Mouse (Mus musculus): Measurements from ENCODE around the gene Hspg2.
"Not testable (repeated sequence)": the region's sequence is repeated elsewhere in the genome, so short reads cannot be mapped to it uniquely, and the experiment has no call there.

Hspg2 gene

GRCm38 (mm10) chr4:137468260-137469080, at the start of gene Hspg2:
Gene Hspg2, plus strand, starts transcription at chr4:137468769.
- peak; percentile 88 for DNase-seq (ENCODE audit: low read depth, low spot score)

DNA sequence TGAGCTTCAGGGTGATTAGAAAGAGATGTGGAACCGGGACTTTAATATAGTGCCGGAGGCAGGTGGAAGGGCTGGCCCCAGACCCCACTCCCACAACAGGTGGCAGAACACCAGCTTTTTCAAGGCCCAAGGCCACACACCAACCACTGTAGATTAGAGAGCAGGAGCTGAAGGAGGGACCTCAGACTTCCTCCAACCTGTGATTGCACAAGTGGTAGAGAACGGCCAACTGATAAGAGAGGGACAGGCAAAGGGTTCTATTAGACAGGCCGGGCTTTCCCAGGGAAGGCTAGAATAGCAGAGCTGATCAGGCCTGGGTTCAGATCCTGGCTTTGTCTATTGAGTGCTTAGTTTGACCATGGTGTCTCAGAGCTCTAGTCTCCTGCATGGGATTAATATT, 38.1 kb upstream of the Hspg2 start, which contains the start of gene Cela3b:
Gene Cela3b (minus strand): TSS at position 39 of the 400 bp plus-strand sequence.
- no peak for DNase-seq (ENCODE audit: low read depth, low spot score)

GRCm38 (mm10) chr4:137432700-137433550, 35.6 kb upstream of the Hspg2 start:
- DNase-seq (ENCODE audit: low read depth, low spot score): not testable (repeated sequence)

DNA sequence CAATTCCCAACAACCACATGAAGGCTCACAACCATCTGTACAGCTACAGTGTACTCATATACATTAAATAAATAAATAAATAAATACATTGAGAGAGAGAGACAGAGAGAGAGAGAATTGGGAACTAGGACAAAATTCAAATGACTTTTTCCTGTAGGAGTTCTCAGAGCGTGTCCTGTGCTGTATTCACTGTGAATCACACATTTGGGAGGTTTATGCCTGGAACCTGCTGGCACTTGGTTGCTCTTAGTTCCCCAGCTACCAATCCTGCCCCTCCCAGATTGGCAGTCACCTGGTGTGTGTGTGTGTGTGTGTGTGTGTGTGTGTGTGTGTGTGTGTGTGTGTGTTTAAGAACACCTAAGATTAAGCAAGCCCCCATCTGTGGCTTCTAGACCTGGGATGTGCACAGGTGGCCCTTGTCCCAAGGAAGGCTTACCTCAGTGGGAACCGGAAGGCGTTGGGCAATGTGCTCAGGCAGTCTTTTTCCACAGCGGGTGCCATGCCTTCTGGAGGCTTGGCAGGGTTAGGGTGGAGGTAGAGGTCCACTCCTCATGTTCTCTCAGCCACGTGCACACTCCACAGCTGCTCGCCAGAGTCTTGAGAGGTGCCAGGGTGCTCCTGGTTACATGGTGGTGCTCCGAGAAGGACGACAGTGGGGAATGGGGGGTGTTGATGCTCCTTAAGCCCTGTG, 31.4 kb upstream of the Hspg2 start:
- no peak for DNase-seq (ENCODE audit: low read depth, low spot score)

DNA sequence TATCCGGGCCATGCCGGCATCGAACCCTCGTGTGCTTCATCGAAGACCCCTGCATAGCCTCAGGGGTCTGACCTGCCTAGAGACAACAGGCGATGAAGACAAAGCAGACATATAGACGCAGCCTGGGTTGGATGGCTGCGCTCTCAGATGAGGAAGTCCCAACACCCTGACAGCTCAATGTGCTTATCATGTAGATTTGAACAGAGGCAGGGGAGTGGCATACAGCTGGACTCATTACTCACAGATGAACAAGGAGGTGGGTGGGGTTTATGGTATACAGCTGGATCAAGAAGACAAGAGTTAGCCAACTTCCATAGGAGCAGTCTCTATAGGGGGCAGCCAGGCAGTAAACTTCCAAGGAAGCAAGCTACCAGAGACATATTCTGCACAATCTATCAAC, 29.7 kb upstream of the Hspg2 start:
- DNase-seq (ENCODE audit: low read depth, low spot score): no peak

GRCm38 (mm10) chr4:137441332-137441731, 27.2 kb upstream of the Hspg2 start:
- DNase-seq (ENCODE audit: low read depth, low spot score): no peak

GRCm38 (mm10) chr4:137443625-137444024, 24.9 kb upstream of the Hspg2 start:
- peak; percentile 58 for DNase-seq (ENCODE audit: low read depth, low spot score)

- DNase-seq (ENCODE audit: low read depth, low spot score): no peak
Measured at GRCm38 (mm10) chr4:137445881-137446280, 22.7 kb upstream of the Hspg2 start.

- no peak for DNase-seq (ENCODE audit: low read depth, low spot score)
Measured at GRCm38 (mm10) chr4:137447363-137448196, 21.0 kb upstream of the Hspg2 start.

- no peak for DNase-seq (ENCODE audit: low read depth, low spot score)
Measured at GRCm38 (mm10) chr4:137448197-137448596, 20.4 kb upstream of the Hspg2 start.

- DNase-seq (ENCODE audit: low read depth, low spot score): no peak
Measured at GRCm38 (mm10) chr4:137448641-137449040, 19.9 kb upstream of the Hspg2 start.

DNA sequence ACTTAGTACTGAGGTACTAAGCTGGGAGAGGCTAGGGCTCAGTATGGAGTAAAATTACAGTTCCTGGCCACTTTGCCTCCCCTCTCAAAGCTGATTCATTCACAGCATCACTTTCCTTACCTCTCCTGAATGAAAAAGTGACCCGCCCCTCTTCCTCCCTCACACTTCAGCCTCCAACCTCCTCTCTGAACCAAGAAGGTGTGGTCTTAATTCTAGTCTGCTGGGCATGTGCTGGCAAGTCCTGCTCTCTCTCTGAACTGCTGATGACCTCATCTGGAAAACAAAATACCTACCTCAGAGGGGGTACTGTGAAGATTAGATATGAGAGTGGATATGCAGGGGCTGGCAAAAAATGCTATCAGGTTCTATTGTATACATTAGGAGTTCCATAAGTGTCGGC, 19.4 kb upstream of the Hspg2 start:
- no peak for DNase-seq (ENCODE audit: low read depth, low spot score)

GRCm38 (mm10) chr4:137449715-137450114, 18.9 kb upstream of the Hspg2 start:
- DNase-seq (ENCODE audit: low read depth, low spot score): no peak

- DNase-seq (ENCODE audit: low read depth, low spot score): no peak
Measured at GRCm38 (mm10) chr4:137452190-137452589, 16.4 kb upstream of the Hspg2 start.

DNA sequence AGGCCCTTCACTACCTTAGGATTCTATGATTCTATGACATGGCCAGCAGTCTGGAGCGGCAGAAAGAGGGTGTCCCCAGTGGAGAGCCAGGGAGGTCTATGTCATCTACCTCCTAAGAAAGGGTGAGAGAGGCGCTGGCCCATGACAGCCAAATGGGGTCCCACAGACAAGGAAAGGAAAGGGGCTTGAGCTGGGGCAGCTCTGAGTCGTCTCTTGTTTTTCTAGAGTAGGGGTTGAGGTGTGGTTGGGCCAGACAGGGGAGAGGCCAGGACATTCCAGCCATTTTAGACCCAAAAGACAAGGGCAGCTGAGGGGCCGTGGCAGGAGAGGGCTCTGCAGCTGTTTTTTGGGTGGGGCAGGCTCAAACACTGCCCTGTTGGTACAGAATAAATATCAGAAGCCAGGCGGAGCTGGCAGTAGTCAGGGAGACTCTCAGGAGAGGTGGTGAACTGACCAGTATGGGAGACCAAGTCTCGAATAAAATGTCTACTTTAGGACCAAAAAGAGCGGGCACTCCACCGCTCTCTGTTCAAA, 15.3 kb upstream of the Hspg2 start, which contains the start of gene 1700013G24Rik:
Gene 1700013G24Rik (plus strand): TSS at position 51 of the 534 bp plus-strand sequence.
- no peak for DNase-seq (ENCODE audit: low read depth, low spot score)

- no peak for DNase-seq (ENCODE audit: low read depth, low spot score)
Measured at GRCm38 (mm10) chr4:137454582-137454981, 14.0 kb upstream of the Hspg2 start.

GRCm38 (mm10) chr4:137456581-137456980, 12.0 kb upstream of the Hspg2 start:
- DNase-seq (ENCODE audit: low read depth, low spot score): no peak

DNA sequence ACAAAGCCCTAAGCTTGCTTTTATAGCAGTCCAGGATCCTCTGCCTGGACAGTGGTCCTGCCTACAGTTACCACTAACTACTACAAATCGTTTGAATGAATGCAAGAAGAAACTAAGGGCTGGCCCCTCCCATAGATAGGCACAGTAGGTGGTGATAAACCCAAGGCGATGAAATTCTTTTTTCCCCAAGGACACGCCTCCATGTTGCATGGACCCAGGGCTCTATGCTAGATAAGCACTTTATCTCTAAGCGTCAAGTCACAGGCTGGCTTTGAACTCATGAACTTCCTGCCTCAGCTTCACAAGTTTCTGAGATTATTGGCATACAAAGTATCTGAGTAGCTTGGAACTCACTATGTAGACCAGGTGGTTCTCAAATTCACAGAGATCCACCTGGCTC, 11.3 kb upstream of the Hspg2 start:
- DNase-seq (ENCODE audit: low read depth, low spot score): no peak

GRCm38 (mm10) chr4:137458310-137458709, 10.3 kb upstream of the Hspg2 start:
- no peak for DNase-seq (ENCODE audit: low read depth, low spot score)

DNA sequence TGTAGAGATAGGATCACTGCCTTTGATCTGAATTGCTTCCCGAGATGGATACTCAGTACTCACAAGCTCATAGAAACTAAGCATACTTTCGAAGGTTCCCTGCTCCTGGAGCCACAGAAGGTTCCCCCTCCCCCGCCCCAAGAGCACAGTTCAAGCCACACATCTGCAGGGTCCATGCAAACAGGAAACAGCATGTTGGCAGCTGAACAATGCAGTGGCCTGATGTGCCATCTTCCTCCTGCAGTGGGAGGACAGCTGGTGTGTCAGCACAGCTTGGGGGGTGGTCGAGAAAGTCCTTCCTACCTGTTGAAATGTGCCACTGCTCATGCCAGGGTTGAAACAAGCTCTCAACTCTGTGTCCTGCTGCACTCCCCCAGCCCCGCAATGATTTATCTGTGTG, 9.7 kb upstream of the Hspg2 start:
- DNase-seq (ENCODE audit: low read depth, low spot score): no peak

DNA sequence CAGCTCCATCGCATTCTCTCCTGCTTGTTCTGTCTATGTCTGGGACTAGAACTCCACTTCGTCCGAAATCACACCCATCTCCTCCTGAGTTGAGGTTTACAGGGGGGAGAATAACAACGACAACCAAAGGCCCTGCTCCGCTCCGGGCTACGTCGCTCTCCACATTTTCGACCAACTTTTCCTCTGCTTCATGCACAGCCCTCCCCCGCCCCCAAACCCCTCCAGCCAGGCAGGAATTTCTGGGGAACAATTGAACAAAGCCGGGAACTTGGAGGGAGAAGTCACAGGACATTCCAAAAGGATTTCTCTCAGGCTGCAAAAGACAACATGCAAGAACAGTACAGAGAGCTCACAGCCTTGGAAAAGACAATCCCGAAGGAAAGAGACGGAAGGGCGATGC, 7.9 kb upstream of the Hspg2 start:
- no peak for DNase-seq (ENCODE audit: low read depth, low spot score)
